Mouse (Mus musculus) liver, adult 2 months (tissue): ENCODE results near the gene Vps50. TPM values are rescaled to one million over a fixed set of nuclear protein-coding genes. Genes with fewer than 3 reads are reported as not detected.
A peak's percentile ranks its signal among the peaks of the same experiment; 100 is the strongest.

Experiments
- DNase-seq: peaks from one replicate; pipeline ENCODE4 v3.0.0-alpha.2; 2011; ENCODE audit warnings: low read depth, low spot score; ENCODE audit errors: extremely low read depth
- H3K27ac ChIP-seq: fragments of 200-500 bp; replicated peaks from 2 replicates; pipeline ENCODE4 v1.5.1; 2012; ENCODE audit warnings: low read depth, mild to moderate bottlenecking, control low read depth, inconsistent platforms, low read length; ENCODE audit not compliant: insufficient read depth
- H3K27me3 ChIP-seq: fragments of 200-500 bp; 2 replicates; pipeline ENCODE4 v1.6.1; 2012; ENCODE audit warnings: mild to moderate bottlenecking, moderate library complexity, low read length, inconsistent platforms; ENCODE audit not compliant: control insufficient read depth, insufficient read depth
- H3K36me3 ChIP-seq: fragments of 200-500 bp; 2 replicates; pipeline ENCODE4 v1.6.1; 2012; ENCODE audit warnings: low read length, inconsistent platforms; ENCODE audit not compliant: control insufficient read depth, insufficient read depth
- H3K4me1 ChIP-seq: fragments of 200-500 bp; 2 replicates; pipeline ENCODE4 v1.6.1; 2011; ENCODE audit warnings: low read length; ENCODE audit not compliant: control insufficient read depth, insufficient read depth
- H3K4me3 ChIP-seq: fragments of 200-500 bp; 2 replicates; pipeline ENCODE4 v1.5.1; 2011; ENCODE audit warnings: low read depth, mild to moderate bottlenecking, control low read depth, low read length, moderate library complexity; ENCODE audit not compliant: insufficient read depth
- H3K79me2 ChIP-seq: fragments of 200-500 bp; 2 replicates; pipeline ENCODE4 v1.6.1; 2012; ENCODE audit warnings: inconsistent platforms, mild to moderate bottlenecking, low read length, moderate library complexity; ENCODE audit not compliant: control insufficient read depth, insufficient read depth
- H3K9ac ChIP-seq: fragments of 200-500 bp; 2 replicates; pipeline ENCODE4 v1.6.1; 2012; ENCODE audit warnings: low read depth, mild to moderate bottlenecking, control low read depth, inconsistent platforms, low read length
- CTCF ChIP-seq: fragments of 200-500 bp; IDR thresholded peaks from 2 replicates; pipeline ENCODE4 v1.5.1; 2011; ENCODE audit warnings: low read depth, low read length, control low read depth
- POLR2A ChIP-seq: fragments of 200-500 bp; IDR thresholded peaks from 2 replicates; pipeline ENCODE4 v1.6.1; 2011; ENCODE audit warnings: low read length, control low read depth; ENCODE audit not compliant: insufficient read depth; ENCODE audit errors: extremely low read depth
- WGBS: fragments of 180-500 bp; shearing (Covaris S2); methylation state at CpG from one replicate; pipeline ENCODE4 v1.1.7; 2018; 5-methylcytosine and 5-hydroxymethylcytosine counted together
- polyA plus RNA-seq: library from polyadenylated mRNA; depleted of rRNA; stranded (reverse); fragments of >200 nt; gene quantifications from 2 replicates; pipeline ENCODE4 v1.2.3, GENCODE M21; 2012; rRNA removed
- total RNA-seq: library from RNA; depleted of rRNA; stranded (reverse); fragments of >200 nt; gene quantifications from 2 replicates; pipeline ENCODE4 v1.2.3, GENCODE M21; 2014; rRNA removed

Gene Vps50
- total RNA-seq (10.4 and 11.8 TPM in 2 replicates), polyA plus RNA-seq (0.97 and 1.3 TPM in 2 replicates)

DNA sequence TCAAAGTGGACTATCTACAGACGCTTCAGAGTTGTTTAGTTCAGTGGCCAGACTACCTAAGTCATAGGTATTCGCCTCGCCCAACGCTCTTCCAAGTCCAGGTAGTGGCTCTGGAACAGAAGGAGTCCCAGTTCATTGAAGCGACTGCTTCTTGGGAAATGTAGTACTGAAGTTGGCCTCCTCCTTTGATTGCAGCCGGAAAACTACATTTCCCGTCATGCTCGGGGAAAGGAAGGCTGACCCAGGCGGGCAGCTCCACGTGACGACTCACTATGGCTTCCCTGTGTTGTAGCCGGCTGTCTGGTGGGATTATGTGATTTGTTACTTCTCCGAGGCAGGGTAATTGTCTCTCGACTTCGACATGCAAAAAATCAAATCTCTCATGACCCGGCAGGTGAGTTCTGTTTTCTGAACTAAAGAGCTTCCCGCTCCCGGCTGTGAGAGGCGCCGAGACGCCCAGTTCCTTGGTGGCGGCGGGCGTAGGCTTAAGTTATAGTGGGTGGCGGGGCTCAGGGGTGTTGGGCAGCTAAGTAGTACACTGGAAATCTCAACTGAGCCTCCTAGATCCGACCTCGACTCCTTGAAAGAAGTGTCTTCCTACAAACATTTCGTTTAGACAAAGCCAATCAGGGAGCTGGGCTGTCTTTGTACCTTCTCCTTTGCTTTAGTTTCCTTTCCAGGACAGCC is at the start of gene Vps50, which contains the start of gene Hepacam2:
TSS of gene Vps50 (plus strand) at position 221 of the 687 bp plus-strand sequence.
TSS of gene Hepacam2 (minus strand) at position 137 of the 687 bp plus-strand sequence.
- DNase-seq, result peak; percentile 91
- H3K4me1 ChIP-seq, result peaks cover 4% of the 10 kb centered on the region
- no peak for TF ChIP-seq POLR2A
- TF ChIP-seq CTCF, result no peak
- H3K4me3 ChIP-seq, result peak within 1 kb of the TSS; percentile 61
- under 1% methylated on average over 28 of the region's 28 CpGs for WGBS
- peak within 1 kb of the TSS; percentile 53 for H3K9ac ChIP-seq
- H3K79me2 ChIP-seq, result peaks cover 9% of the 10 kb centered on the region; the same call in 1 of the 2 replicates
- H3K27me3 ChIP-seq, result no peaks in the 10 kb centered on the region
- no peak within 1 kb of the TSS for H3K27ac ChIP-seq
- no peaks in the 10 kb centered on the region for H3K36me3 ChIP-seq

GRCm38 (mm10) chr6:3454421-3454820 is 43.8 kb upstream of the Vps50 start:
- Histone ChIP-seq H3K36me3 (no peaks in the 10 kb centered on the region), H3K27me3 (no peaks in the 10 kb centered on the region), H3K9ac (no peak overlapping the region), H3K79me2 (no peaks in the 10 kb centered on the region), H3K4me3 (no peak overlapping the region), H3K27ac (no peak overlapping the region), H3K4me1 (no peaks in the 10 kb centered on the region)
- no peak for DNase-seq
- TF ChIP-seq POLR2A, result no peak
- TF ChIP-seq CTCF, result no peak
- WGBS, result 63% methylated on average over 5 of the region's 5 CpGs

GRCm38 (mm10) chr6:3455944-3456536 is 42.1 kb upstream of the Vps50 start:
- no peaks in the 10 kb centered on the region for H3K79me2 ChIP-seq
- no peaks in the 10 kb centered on the region for H3K36me3 ChIP-seq
- TF ChIP-seq CTCF (no peak), POLR2A (no peak)
- H3K4me1 ChIP-seq, result no peaks in the 10 kb centered on the region
- WGBS, result 78% methylated on average over 11 of the region's 11 CpGs
- no peak overlapping the region for H3K27ac ChIP-seq
- H3K4me3 ChIP-seq, result no peak overlapping the region
- H3K27me3 ChIP-seq, result no peaks in the 10 kb centered on the region
- no peak overlapping the region for H3K9ac ChIP-seq
- no peak for DNase-seq

DNA sequence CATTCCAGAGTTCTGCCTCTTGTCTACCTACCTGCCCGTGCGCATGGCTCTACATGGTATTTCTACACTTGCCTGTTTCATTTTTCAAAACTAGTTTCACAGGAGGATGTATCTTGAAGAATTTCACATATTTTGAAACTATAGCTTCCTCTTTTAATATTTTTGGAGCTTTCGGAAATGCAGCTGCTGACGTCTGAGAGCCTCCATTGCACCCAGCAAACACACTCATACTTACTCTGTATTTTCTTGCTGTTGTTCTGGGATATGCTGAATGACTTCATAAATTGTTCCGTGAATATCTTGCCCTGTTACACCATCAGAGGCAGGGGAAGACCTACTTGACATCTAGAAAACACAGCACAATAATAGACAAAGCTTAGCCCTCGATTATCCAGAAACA is 35.2 kb upstream of the Vps50 start:
- Histone ChIP-seq H3K79me2 (no peaks in the 10 kb centered on the region), H3K27me3 (no peaks in the 10 kb centered on the region), H3K4me3 (no peak overlapping the region), H3K9ac (no peak overlapping the region), H3K27ac (no peak overlapping the region), H3K36me3 (no peaks in the 10 kb centered on the region), H3K4me1 (no peaks in the 10 kb centered on the region; the same call in 1 of the 2 replicates)
- DNase-seq, result peak; percentile 10
- WGBS, result 81% methylated on average over 6 of the region's 6 CpGs
- TF ChIP-seq CTCF (no peak), POLR2A (no peak)

DNA sequence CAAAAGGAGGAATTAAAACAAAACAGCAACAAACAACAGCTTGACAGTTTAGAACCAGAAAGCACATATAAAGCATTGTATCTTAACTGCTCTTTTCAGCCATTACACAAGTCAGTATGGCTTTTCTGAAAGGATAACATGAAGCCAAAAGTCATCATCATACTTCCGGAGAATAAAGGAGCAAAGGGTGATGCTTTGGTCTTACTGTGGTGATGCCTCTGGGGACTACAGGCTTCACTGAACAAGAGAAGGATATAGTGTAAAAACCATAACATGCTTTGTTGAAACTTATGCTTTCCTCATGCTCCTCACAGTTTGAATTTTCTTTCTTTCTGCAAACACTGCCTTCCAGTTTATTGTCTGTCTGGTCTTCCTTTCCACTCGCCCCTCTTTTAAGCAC is 34.6 kb upstream of the Vps50 start:
- Histone ChIP-seq H3K4me1 (no peaks in the 10 kb centered on the region; the same call in 1 of the 2 replicates), H3K36me3 (no peaks in the 10 kb centered on the region), H3K9ac (no peak overlapping the region), H3K27ac (no peak overlapping the region), H3K79me2 (no peaks in the 10 kb centered on the region), H3K4me3 (no peak overlapping the region), H3K27me3 (no peaks in the 10 kb centered on the region)
- no peak for DNase-seq
- WGBS, result 85% methylated on average over 2 of the region's 2 CpGs
- TF ChIP-seq POLR2A (no peak), CTCF (no peak)

DNA sequence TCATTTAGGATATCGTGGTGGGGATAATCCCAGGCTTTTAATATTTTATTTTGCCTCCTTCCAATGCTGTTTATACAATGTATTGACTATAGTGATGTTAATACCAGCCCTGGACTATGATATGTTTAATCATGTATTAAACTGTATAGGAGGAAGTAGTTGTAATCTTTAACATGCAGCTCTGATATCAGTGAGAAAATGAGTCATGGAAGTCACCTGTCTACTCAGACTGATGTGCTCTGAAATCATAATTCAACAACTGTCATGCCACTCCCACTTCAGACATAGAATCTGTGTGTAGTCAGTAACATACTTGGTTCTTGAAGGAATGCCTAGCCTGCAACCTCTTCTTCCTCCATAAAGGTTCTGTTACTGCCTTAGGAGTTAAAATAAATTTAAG is 29.6 kb upstream of the Vps50 start:
- Histone ChIP-seq H3K4me3 (no peak overlapping the region), H3K27ac (no peak overlapping the region), H3K4me1 (no peaks in the 10 kb centered on the region), H3K79me2 (no peaks in the 10 kb centered on the region), H3K27me3 (no peaks in the 10 kb centered on the region; the same call in 1 of the 2 replicates), H3K9ac (no peak overlapping the region), H3K36me3 (no peaks in the 10 kb centered on the region)
- WGBS, result 36% methylated on average over 1 of the region's 1 CpGs
- TF ChIP-seq POLR2A, result no peak
- no peak for TF ChIP-seq CTCF
- DNase-seq, result no peak
